Mouse (Mus musculus): ENCODE measurements around the gene Tnfsf4. TPM values are rescaled to one million over a fixed set of nuclear protein-coding genes. Genes with fewer than 3 reads are reported as not detected.

Tnfsf4 gene
- polyA plus RNA-seq, 3 experiments from 2014 or later: 0.85 to 7.8 (median 1.0) TPM

- no peak for ATAC-seq
Observed at GRCm38 (mm10) chr1:161463388-161464085, 68.3 kb downstream of the Tnfsf4 start.

Other genes starting within 250 kb of the Tnfsf4 start
- gene Tex50, start 236.1 kb upstream of the Tnfsf4 start, polyA plus RNA-seq (2017; shearing (Covaris generic)): not detected
- gene Prdx6, start 144.2 kb upstream of the Tnfsf4 start, polyA plus RNA-seq (2017; shearing (Covaris generic)): 100 to 1,000 TPM; 249 to 347 (median 317) TPM
- gene Tnfsf18, start 99.2 kb downstream of the Tnfsf4 start, polyA plus RNA-seq (2017; shearing (Covaris generic)): not detected